Mouse (Mus musculus) stomach, postnatal 0 days (tissue): ENCODE data around the gene Tmem220. TPM values are rescaled to one million over a fixed set of nuclear protein-coding genes. Genes with fewer than 3 reads are reported as not detected.

Source experiments
- ATAC-seq: fragments of 200-750 bp; cut with Nextera tagmentation; 2 replicates; pipeline ENCODE4 v1.8.0; 2017; ENCODE audit not compliant: low FRiP score, low TSS enrichment
- DNase-seq: peaks from one replicate; pipeline ENCODE4 v3.0.0-alpha.2; 2016; ENCODE audit warnings: low spot score
- H3K27ac ChIP-seq: fragments of 300-500 bp; sonication (generic); replicated peaks from 2 replicates; pipeline ENCODE4 v1.5.1; 2014; ENCODE audit warnings: mild to moderate bottlenecking, control low read depth
- H3K27me3 ChIP-seq: fragments of 300-500 bp; sonication (generic); 2 replicates; pipeline ENCODE4 v1.6.1; 2014; ENCODE audit warnings: low read length; ENCODE audit not compliant: control insufficient read depth, insufficient read depth
- H3K36me3 ChIP-seq: fragments of 300-500 bp; sonication (generic); 2 replicates; pipeline ENCODE4 v1.6.1; 2014; ENCODE audit warnings: low read length, mixed read lengths; ENCODE audit not compliant: control insufficient read depth, insufficient read depth
- H3K4me1 ChIP-seq: fragments of 300-500 bp; sonication (generic); replicated peaks from 2 replicates; pipeline ENCODE4 v1.6.1; 2014; ENCODE audit warnings: antibody characterized with exemption; ENCODE audit not compliant: control insufficient read depth, insufficient read depth
- H3K4me2 ChIP-seq: fragments of 300-500 bp; sonication (generic); replicated peaks from 2 replicates; pipeline ENCODE4 v1.6.1; 2014; ENCODE audit warnings: low read depth, mild to moderate bottlenecking, control low read depth, moderate library complexity
- H3K4me3 ChIP-seq: fragments of 300-500 bp; sonication (generic); 2 replicates; pipeline ENCODE4 v1.5.1; 2014; ENCODE audit warnings: low read depth, low read length, control low read depth
- H3K9ac ChIP-seq: fragments of 300-500 bp; sonication (generic); 2 replicates; pipeline ENCODE4 v1.6.1; 2014; ENCODE audit warnings: mild to moderate bottlenecking, low read length, control low read depth, mixed read lengths
- H3K9me3 ChIP-seq: fragments of 300-500 bp; sonication (generic); 2 replicates; pipeline ENCODE4 v1.6.1; 2016; ENCODE audit warnings: low read length; ENCODE audit not compliant: control insufficient read depth
- CTCF ChIP-seq: IDR thresholded peaks from 2 replicates; pipeline ENCODE4 v1.5.1; 2016; ENCODE audit warnings: antibody characterized with exemption, low read depth, mild to moderate bottlenecking, moderate library complexity
- EP300 ChIP-seq: optimal IDR thresholded peaks from 2 replicates; pipeline ENCODE3; 2016; ENCODE audit warnings: antibody characterized with exemption
- WGBS: fragments of 180-500 bp; shearing (Covaris S2); extraction: QIAGEN DNeasy Blood & Tissue Kit; methylation state at CpG from one replicate; pipeline ENCODE4 v1.1.7; 2014; 5-methylcytosine and 5-hydroxymethylcytosine counted together
- polyA plus RNA-seq: library from polyadenylated mRNA; unstranded; fragments of >200 nt; fragmentation: Nextera tagmentation; extraction: Ambion mirVana; gene quantifications from 2 replicates; pipeline ENCODE4 v1.2.1, GENCODE M21; 2015

The Tmem220 gene
- polyA plus RNA-seq, 1 experiment from 2014 or later = 3.7 TPM

DNA sequence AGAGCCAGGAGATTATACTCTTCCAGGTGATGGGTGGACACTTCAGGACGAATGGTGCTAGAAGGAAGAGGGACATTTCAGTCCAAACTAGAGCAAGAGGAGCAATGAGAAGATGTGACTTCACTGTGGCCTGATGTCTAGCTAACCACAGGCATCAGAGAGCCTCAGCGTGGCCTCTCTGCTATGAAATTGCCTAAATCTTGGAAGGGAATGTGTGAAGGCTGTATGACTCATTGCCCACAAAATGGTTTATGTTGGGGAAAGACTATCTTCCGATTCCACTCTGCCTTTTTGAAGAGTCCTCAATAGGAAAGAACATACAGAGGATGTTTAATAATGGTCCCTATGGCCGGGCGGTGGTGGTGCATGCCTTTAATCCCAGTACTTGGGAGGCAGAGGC, 51.8 kb downstream of the Tmem220 start:
- ATAC-seq (no peak), DNase-seq (no peak)
- Histone ChIP-seq H3K9ac (no peak overlapping the region), H3K4me3 (no peak overlapping the region), H3K27me3 (no peaks in the 10 kb centered on the region), H3K4me1 (no peaks in the 10 kb centered on the region; the same call in 1 of the 2 replicates), H3K9me3 (no peaks in the 10 kb centered on the region), H3K36me3 (no peaks in the 10 kb centered on the region), H3K4me2 (no peak overlapping the region), H3K27ac (no peak overlapping the region)
- no peak for TF ChIP-seq EP300
- no peak for TF ChIP-seq CTCF
- WGBS = 78% methylated on average over 5 of the region's 5 CpGs

DNA sequence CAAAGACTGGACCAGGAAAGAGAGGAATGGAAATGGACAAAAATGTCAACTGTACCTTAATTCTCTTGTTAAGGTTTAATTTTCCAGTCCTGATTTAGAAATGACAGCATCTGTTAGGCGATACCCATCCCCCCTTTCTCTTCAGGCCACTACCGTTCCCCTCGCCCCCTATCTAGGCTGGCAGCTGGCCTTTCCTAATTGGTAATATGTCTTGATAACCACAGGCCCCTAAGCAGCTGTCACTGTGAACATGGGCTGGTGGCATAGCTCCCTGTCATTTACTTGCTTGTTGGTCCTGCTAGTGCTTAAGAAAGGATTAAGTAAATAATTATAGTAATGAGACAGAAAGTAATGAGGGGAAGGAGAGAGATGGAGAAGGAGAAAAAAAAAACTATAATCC, 52.5 kb downstream of the Tmem220 start:
- Histone ChIP-seq H3K27me3 (no peaks in the 10 kb centered on the region), H3K36me3 (no peaks in the 10 kb centered on the region), H3K4me3 (no peak overlapping the region), H3K4me1 (no peaks in the 10 kb centered on the region; the same call in 1 of the 2 replicates), H3K27ac (no peak overlapping the region), H3K9me3 (no peaks in the 10 kb centered on the region), H3K9ac (no peak overlapping the region), H3K4me2 (no peak overlapping the region)
- WGBS = 62% methylated on average over 3 of the region's 3 CpGs
- ATAC-seq = no peak
- TF ChIP-seq CTCF = no peak
- no peak for DNase-seq

DNA sequence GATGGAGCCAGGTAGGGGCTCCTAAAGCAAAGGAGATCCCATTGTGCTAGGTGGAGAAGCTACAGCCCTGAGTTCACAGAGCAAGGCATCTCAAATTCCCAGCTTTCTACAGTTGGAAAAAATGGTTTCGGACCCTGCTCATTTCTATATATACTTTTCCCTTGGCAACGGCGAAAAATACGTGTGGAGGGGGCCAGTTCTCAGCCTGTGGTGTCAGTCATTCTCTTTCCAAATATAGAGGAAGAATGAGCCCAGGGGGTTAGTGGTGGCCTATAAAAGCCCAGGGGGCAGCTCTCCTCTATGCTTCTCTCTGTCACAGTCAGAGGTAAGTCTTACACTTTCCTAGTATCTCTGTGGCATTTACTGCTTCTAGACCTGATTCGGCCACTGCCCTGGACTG, 53.0 kb downstream of the Tmem220 start, which contains the start of gene Myh3:
Gene Myh3, plus strand, starts transcription at position 301 of the 400 bp plus-strand sequence.
- TF ChIP-seq CTCF = no peak
- no peak for TF ChIP-seq EP300
- Histone ChIP-seq H3K4me3 (no peak within 1 kb of the TSS), H3K36me3 (no peaks in the 10 kb centered on the region), H3K9ac (no peak within 1 kb of the TSS), H3K4me2 (no peak within 1 kb of the TSS), H3K27me3 (no peaks in the 10 kb centered on the region), H3K4me1 (no peaks in the 10 kb centered on the region; the same call in 1 of the 2 replicates), H3K9me3 (no peaks in the 10 kb centered on the region), H3K27ac (no peak within 1 kb of the TSS)
- DNase-seq (no peak), ATAC-seq (no peak)
- 78% methylated on average over 5 of the region's 5 CpGs for WGBS

DNA sequence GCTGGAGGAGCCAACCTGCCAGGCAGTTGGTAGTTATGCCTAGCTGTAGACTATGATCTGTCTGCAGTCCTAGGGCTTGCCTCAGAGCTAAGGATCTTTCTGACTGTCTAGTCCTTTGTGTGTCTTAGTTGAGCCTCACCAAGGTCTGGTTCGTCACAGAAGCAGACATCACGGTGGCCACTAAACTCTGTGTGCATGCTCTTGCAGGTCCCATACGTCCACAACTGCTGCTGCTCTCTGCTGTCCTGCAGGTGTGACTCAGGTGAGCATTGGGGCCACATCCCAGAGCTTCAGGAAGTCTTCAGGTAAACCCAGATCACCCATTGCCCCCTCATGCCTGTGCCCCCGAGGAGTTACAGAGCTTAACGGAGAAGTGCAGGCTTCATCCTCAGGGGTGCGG, 53.9 kb downstream of the Tmem220 start:
- Histone ChIP-seq H3K4me3 (no peak overlapping the region), H3K4me1 (no peaks in the 10 kb centered on the region; the same call in 1 of the 2 replicates), H3K4me2 (no peak overlapping the region), H3K27me3 (no peaks in the 10 kb centered on the region), H3K27ac (no peak overlapping the region), H3K9ac (no peak overlapping the region), H3K36me3 (no peaks in the 10 kb centered on the region), H3K9me3 (no peaks in the 10 kb centered on the region)
- TF ChIP-seq EP300 = no peak
- no peak for TF ChIP-seq CTCF
- WGBS = 89% methylated on average over 6 of the region's 6 CpGs
- ATAC-seq = no peak
- DNase-seq = no peak

DNA sequence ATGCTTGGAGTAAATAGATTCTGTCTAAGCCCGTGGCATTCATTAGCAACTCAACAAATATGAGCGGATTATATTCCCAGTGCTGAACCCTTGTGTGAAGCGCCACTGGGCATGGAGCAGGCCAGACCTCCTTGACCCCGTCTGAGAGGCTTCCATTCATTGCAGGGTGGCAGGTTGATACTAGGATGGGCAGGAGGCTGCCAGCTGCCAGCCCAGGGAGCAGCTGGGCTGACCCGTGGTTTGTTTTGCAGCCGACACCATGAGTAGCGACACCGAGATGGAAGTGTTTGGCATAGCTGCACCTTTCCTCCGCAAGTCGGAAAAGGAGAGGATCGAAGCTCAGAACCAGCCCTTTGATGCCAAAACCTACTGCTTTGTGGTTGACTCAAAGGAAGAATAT, 54.8 kb downstream of the Tmem220 start:
- Histone ChIP-seq H3K4me3 (no peak overlapping the region), H3K27ac (no peak overlapping the region), H3K36me3 (no peaks in the 10 kb centered on the region), H3K4me2 (no peak overlapping the region), H3K4me1 (no peaks in the 10 kb centered on the region; the same call in 1 of the 2 replicates), H3K9ac (no peak overlapping the region), H3K27me3 (no peaks in the 10 kb centered on the region), H3K9me3 (no peaks in the 10 kb centered on the region)
- DNase-seq (no peak), ATAC-seq (no peak)
- TF ChIP-seq EP300 (no peak), CTCF (no peak)
- 68% methylated on average over 11 of the region's 11 CpGs for WGBS

DNA sequence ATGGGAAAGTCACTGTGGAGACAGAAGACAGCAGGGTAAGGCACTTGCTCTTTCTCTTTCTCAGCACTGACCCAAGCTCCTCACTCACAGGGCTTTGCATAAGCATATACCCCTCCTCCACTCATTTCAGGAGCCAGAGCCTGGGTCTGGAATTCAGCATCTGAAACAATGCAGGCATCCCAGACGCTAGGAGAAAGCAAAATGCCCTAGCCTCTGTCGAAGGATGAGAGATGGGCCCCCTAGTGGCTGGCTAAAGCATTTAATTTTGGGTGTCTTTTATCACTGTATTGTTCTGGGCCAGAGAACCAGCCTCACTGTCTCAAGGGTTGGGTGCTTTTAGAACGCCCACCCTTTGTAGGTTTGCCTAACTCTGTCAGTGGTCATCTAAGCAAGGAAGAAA, 55.2 kb downstream of the Tmem220 start:
- no peaks in the 10 kb centered on the region for H3K36me3 ChIP-seq
- H3K27me3 ChIP-seq = no peaks in the 10 kb centered on the region
- peak; percentile 52 for DNase-seq
- no peak overlapping the region for H3K4me2 ChIP-seq
- WGBS = 5% methylated on average over 3 of the region's 3 CpGs
- no peak overlapping the region for H3K9ac ChIP-seq
- H3K27ac ChIP-seq = no peak overlapping the region
- no peak overlapping the region for H3K4me3 ChIP-seq
- no peaks in the 10 kb centered on the region; the same call in 1 of the 2 replicates for H3K4me1 ChIP-seq
- H3K9me3 ChIP-seq = no peaks in the 10 kb centered on the region
- TF ChIP-seq EP300 = no peak
- peak; percentile 82 for TF ChIP-seq CTCF
- ATAC-seq = peak; percentile 58; the same call in 1 of the 2 replicates
